23 mouse cellular contexts compared by ENCODE assay signal in the genomic region with DNA sequence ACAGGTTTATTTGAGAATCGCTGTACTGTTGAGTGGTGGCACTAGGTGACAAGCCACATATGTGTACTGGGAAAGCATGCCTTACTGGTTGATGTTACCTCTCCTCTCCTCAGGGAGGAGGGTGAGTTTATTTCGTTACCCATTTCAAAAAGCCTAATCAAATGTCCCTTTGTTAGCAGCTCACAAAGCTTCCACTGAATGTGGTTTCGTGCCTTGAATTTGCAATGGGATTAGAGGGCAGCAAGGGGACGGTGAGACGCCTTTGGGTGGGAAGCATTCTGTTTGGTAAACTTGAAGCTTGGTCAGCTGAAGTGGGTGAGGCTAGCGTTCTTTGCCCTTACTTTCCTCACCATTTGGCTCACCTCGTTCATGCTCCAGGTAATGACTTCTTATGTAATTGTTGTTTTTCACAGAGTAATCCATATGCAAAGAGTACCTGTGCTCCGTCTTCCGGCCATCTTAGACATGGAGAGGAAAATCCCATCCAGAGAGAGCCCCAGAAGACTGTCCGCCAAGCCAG. TPM values are rescaled to one million over a fixed set of nuclear protein-coding genes. Genes with fewer than 3 reads are reported as not detected.
A peak's percentile ranks its signal among the peaks of the same experiment; 100 is the strongest.
DNase-seq lines count a peak whose midpoint lies in the region; ATAC-seq and TF ChIP-seq lines count a peak whose summit lies in the region.
"Had no signal": no experiment of that assay in that cellular context is flagged by ENCODE, and none has a peak within 500 bp of the region (broad histone marks: within the 10 kb centered on the region; RNA-seq: fewer than 3 reads in every experiment).

No protein-coding gene starts in this region.

- no peak for ATAC-seq in midbrain, embryonic 12.5 days (ENCODE audit: low FRiP score, low read depth)
- ATAC-seq in midbrain, postnatal 0 days (ENCODE audit: low FRiP score): no peak
- ATAC-seq in midbrain, embryonic 14.5 days (ENCODE audit: low FRiP score, low TSS enrichment): no peak
- ATAC-seq: activated CD4-positive, CD25-positive, alpha-beta regulatory T cell, adult 4 months; hindbrain, postnatal 0 days; Patski had no signal

- H3K9ac ChIP-seq in midbrain, embryonic 12.5 days (replicated peaks): no peak overlapping the region
- H3K9ac ChIP-seq in midbrain, postnatal 0 days (replicated peaks; ENCODE audit: low read length, poor library complexity, severe bottlenecking): no peak overlapping the region
- H3K9ac ChIP-seq in midbrain, embryonic 14.5 days (replicated peaks; ENCODE audit: low read length): no peak overlapping the region
- H3K9ac ChIP-seq: neural tube, embryonic 12.5 days had no signal

- TF ChIP-seq CTCF in midbrain, postnatal 0 days (IDR thresholded peaks at IDR 0.05): no peak

- no peak overlapping the region for H3K27ac ChIP-seq in heart, embryonic 10.5 days
- peak overlapping the region; percentile 35 for H3K27ac ChIP-seq in midbrain, embryonic 12.5 days (replicated peaks)
- no peak overlapping the region for H3K27ac ChIP-seq in midbrain, postnatal 0 days (ENCODE audit: low read depth, low read length)
- no peak overlapping the region; the same call in 1 of the 2 replicates for H3K27ac ChIP-seq in midbrain, embryonic 14.5 days (replicated peaks; ENCODE audit: low read depth, low read length)
- H3K27ac ChIP-seq: hindbrain, postnatal 0 days; neural tube, embryonic 12.5 days had no signal

- no peaks in the 10 kb centered on the region for H3K27me3 ChIP-seq in heart, embryonic 10.5 days (ENCODE audit: insufficient read depth, poor library complexity, severe bottlenecking)
- H3K27me3 ChIP-seq in midbrain, embryonic 12.5 days: no peaks in the 10 kb centered on the region
- H3K27me3 ChIP-seq in midbrain, postnatal 0 days (ENCODE audit: insufficient read depth, low read length): no peaks in the 10 kb centered on the region
- no peaks in the 10 kb centered on the region for H3K27me3 ChIP-seq in midbrain, embryonic 14.5 days (ENCODE audit: control insufficient read depth, insufficient read depth, low read length)
- H3K27me3 ChIP-seq: neural tube, embryonic 12.5 days; Patski had no signal

- H3K9me3 ChIP-seq in heart, embryonic 10.5 days: no peaks in the 10 kb centered on the region
- H3K9me3 ChIP-seq in midbrain, embryonic 12.5 days: no peaks in the 10 kb centered on the region
- no peaks in the 10 kb centered on the region for H3K9me3 ChIP-seq in midbrain, postnatal 0 days (ENCODE audit: low read length)
- H3K9me3 ChIP-seq in midbrain, embryonic 14.5 days (ENCODE audit: control insufficient read depth, low read length): no peaks in the 10 kb centered on the region
- H3K9me3 ChIP-seq: neural tube, embryonic 12.5 days had no signal

- WGBS in heart, embryonic 10.5 days: 91% methylated on average over 10 of the region's 10 CpGs
- WGBS in midbrain, embryonic 12.5 days: 66% methylated on average over 10 of the region's 10 CpGs
- 53% methylated on average over 10 of the region's 10 CpGs for WGBS in midbrain, postnatal 0 days
- WGBS in midbrain, embryonic 14.5 days: 61% methylated on average over 10 of the region's 10 CpGs

- H3K36me3 ChIP-seq in heart, embryonic 10.5 days: peaks cover 48% of the 10 kb centered on the region
- H3K36me3 ChIP-seq in midbrain, embryonic 12.5 days: peaks cover 33% of the 10 kb centered on the region
- H3K36me3 ChIP-seq in midbrain, postnatal 0 days (ENCODE audit: insufficient read depth, low read length): peaks cover 11% of the 10 kb centered on the region; the same call in 1 of the 2 replicates
- peaks cover 24% of the 10 kb centered on the region for H3K36me3 ChIP-seq in midbrain, embryonic 14.5 days (ENCODE audit: control insufficient read depth, insufficient read depth, low read length)

- no peak overlapping the region for H3K4me2 ChIP-seq in midbrain, embryonic 12.5 days (replicated peaks)
- H3K4me2 ChIP-seq in midbrain, postnatal 0 days (ENCODE audit: low read depth, low read length, poor library complexity, severe bottlenecking): no peak overlapping the region
- no peak overlapping the region for H3K4me2 ChIP-seq in midbrain, embryonic 14.5 days (ENCODE audit: low read length)
- H3K4me2 ChIP-seq: heart, embryonic 11.5 days; liver, embryonic 11.5 days; neural tube, embryonic 12.5 days had no signal

- DNase-seq in heart, adult 11 months: peak; percentile 86
- no peak for DNase-seq in heart, embryonic 10.5 days (ENCODE audit: low spot score)
- no peak for DNase-seq in midbrain, postnatal 0 days (ENCODE audit: low spot score)
- peak; percentile 51 for DNase-seq in midbrain, embryonic 14.5 days
- no peak for DNase-seq in spleen, postnatal 4 days (ENCODE audit: low spot score in 2 of 2)
- DNase-seq in right cerebral cortex, postnatal 4 days: no peak
- DNase-seq: adrenal gland, postnatal 36 days; gastrocnemius, postnatal 25 days; heart, postnatal 14 days; kidney, adult 2 months; kidney, postnatal 14 days; layer of hippocampus, adult 9-11 months; lung, adult 2 months; lung, postnatal 36 days; right cerebral cortex, postnatal 14 days had no signal

- peaks cover 40% of the 10 kb centered on the region for H3K4me1 ChIP-seq in heart, embryonic 10.5 days
- peaks cover 46% of the 10 kb centered on the region for H3K4me1 ChIP-seq in midbrain, embryonic 12.5 days
- H3K4me1 ChIP-seq in midbrain, postnatal 0 days (ENCODE audit: insufficient read depth, low read length): peaks cover 9% of the 10 kb centered on the region
- H3K4me1 ChIP-seq in midbrain, embryonic 14.5 days (ENCODE audit: control insufficient read depth, insufficient read depth, low read length): peaks cover 25% of the 10 kb centered on the region

- H3K4me3 ChIP-seq in heart, embryonic 10.5 days: no peak overlapping the region
- H3K4me3 ChIP-seq in midbrain, embryonic 12.5 days: no peak overlapping the region
- no peak overlapping the region for H3K4me3 ChIP-seq in midbrain, postnatal 0 days (ENCODE audit: low read depth, low read length)
- no peak overlapping the region for H3K4me3 ChIP-seq in midbrain, embryonic 14.5 days (replicated peaks; ENCODE audit: low read depth, low read length)
- H3K4me3 ChIP-seq: neural tube, embryonic 12.5 days had no signal

RNA-seq across cellular contexts. Expression of gene Cipc, which starts 5.5 kb away (rescaled TPM):
- polyA plus RNA-seq in heart, embryonic 10.5 days (2016; fragmentation: Nextera tagmentation; extraction: Ambion mirVana): 26.7 and 33.8 TPM in 2 replicates
- polyA plus RNA-seq in midbrain, embryonic 12.5 days (2016; fragmentation: Nextera tagmentation; extraction: Ambion mirVana): 44.3 and 46.4 TPM in 2 replicates
- 65.7 and 77.5 TPM in 2 replicates for total RNA-seq in midbrain, postnatal 0 days (2014; rRNA removed)
- 34.6 and 37.6 TPM in 2 replicates for polyA plus RNA-seq in midbrain, postnatal 0 days (2015; fragmentation: Nextera tagmentation; extraction: Ambion mirVana)
- 42.5 and 61.0 TPM in 2 replicates for polyA plus RNA-seq in midbrain, embryonic 14.5 days (2014; fragmentation: Nextera tagmentation; extraction: Ambion mirVana)

RNA-seq across cellular contexts. Expression of gene Zdhhc22, which starts 37.8 kb away (rescaled TPM):
- not detected in 2 replicates for polyA plus RNA-seq in heart, embryonic 10.5 days (2016; fragmentation: Nextera tagmentation; extraction: Ambion mirVana)
- polyA plus RNA-seq in midbrain, embryonic 12.5 days (2016; fragmentation: Nextera tagmentation; extraction: Ambion mirVana): 0.98 and 1.9 TPM in 2 replicates
- total RNA-seq in midbrain, postnatal 0 days (2014; rRNA removed): 19.4 and 21.9 TPM in 2 replicates
- 30.9 and 32.2 TPM in 2 replicates for polyA plus RNA-seq in midbrain, postnatal 0 days (2015; fragmentation: Nextera tagmentation; extraction: Ambion mirVana)
- 9.0 and 10.7 TPM in 2 replicates for polyA plus RNA-seq in midbrain, embryonic 14.5 days (2014; fragmentation: Nextera tagmentation; extraction: Ambion mirVana)
- total RNA-seq: gastrocnemius, postnatal 25 days; heart, postnatal 14 days had no signal
- polyA plus RNA-seq: C2C12; heart, embryonic 11.5 days; lung, adult 2 months; Patski had no signal

Comparison
In these comparisons a context has a peak if more than half of its experiments do, and no peak if none do; other contexts are left out.
1. DNase-seq: peak in heart, adult 11 months (single experiment) and midbrain, embryonic 14.5 days (single experiment); none in heart, embryonic 10.5 days (single experiment), midbrain, postnatal 0 days (single experiment), spleen, postnatal 4 days (0 of 2) and right cerebral cortex, postnatal 4 days (single experiment).